Mouse (Mus musculus) liver, postnatal 0 days (tissue): ENCODE measurements around the gene Slit3.

Source experiments
- CTCF ChIP-seq: sonication (generic); IDR thresholded peaks from 2 replicates; pipeline ENCODE4 v1.5.1; 2016; ENCODE audit warnings: antibody characterized with exemption, low read depth
- EP300 ChIP-seq: IDR thresholded peaks from 2 replicates; pipeline ENCODE4 v1.6.1; 2016; ENCODE audit warnings: antibody characterized with exemption, low read depth, mild to moderate bottlenecking

DNA sequence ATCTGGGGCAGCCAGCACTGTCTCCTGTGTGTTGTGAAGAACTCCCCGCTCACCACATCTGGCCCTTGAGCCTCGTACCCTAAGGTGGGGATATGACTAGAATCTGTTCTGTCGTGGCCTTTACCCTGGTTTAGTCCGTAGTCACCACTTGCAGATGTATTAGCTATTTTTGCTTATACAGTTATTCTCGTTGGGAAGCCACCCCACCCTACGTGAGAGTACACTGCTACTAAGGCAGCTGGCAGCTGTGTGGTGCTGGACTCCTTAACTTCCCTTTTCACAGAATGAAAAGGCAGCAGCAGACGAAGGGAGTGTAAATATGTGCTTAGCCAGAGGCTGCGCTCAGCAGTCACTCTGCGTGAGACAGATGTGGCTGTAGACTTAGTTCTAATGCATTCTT is 282.5 kb downstream of the Slit3 start:
- TF ChIP-seq EP300 (no peak), CTCF (no peak)
